Mouse (Mus musculus) ES-E14 (cell line): Measurements from ENCODE around the gene Oasl2. TPM values are rescaled to one million over a fixed set of nuclear protein-coding genes. Genes with fewer than 3 reads are reported as not detected.

ENCODE experiments used
- DNase-seq: peaks from one replicate; pipeline ENCODE4 v3.0.0-alpha.2; 2013; ENCODE audit warnings: low read depth, low spot score
- H3K27ac ChIP-seq: 2 replicates; pipeline ENCODE4 v1.5.1; 2012; ENCODE audit warnings: low read depth, mild to moderate bottlenecking, low read length, moderate library complexity, mixed read lengths; ENCODE audit not compliant: poor library complexity, insufficient read depth, severe bottlenecking
- H3K36me3 ChIP-seq: 2 replicates; pipeline ENCODE4 v1.6.1; 2012; ENCODE audit warnings: mild to moderate bottlenecking, low read length, moderate library complexity, mixed read lengths; ENCODE audit not compliant: control insufficient read depth, poor library complexity, insufficient read depth, severe bottlenecking
- H3K4me1 ChIP-seq, 2 experiments: fragments of 150-350 bp in 1 of 2; sonication (generic) in 1 of 2; 2 replicates each; pipeline ENCODE4 v1.6.1; 2012; ENCODE audit warnings: low read length in 2 of 2, mild to moderate bottlenecking in 1 of 2, mixed read lengths in 1 of 2; ENCODE audit not compliant: control insufficient read depth in 2 of 2, insufficient read depth in 2 of 2, poor library complexity in 1 of 2
- H3K4me3 ChIP-seq, 2 experiments: fragments of 150-350 bp in 1 of 2; sonication (generic) in 1 of 2; 2 replicates each; pipeline ENCODE4 v1.5.1; 2012; ENCODE audit warnings: low read length in 2 of 2, low read depth in 1 of 2, mild to moderate bottlenecking in 1 of 2, mixed read lengths in 1 of 2; ENCODE audit not compliant: insufficient read depth in 1 of 2, poor library complexity in 1 of 2, severe bottlenecking in 1 of 2
- H3K9ac ChIP-seq: 2 replicates; pipeline ENCODE4 v1.6.1; 2012; ENCODE audit warnings: low read depth, mild to moderate bottlenecking, low read length, mixed read lengths; ENCODE audit not compliant: poor library complexity, insufficient read depth, severe bottlenecking
- H3K9me3 ChIP-seq: fragments of 150-350 bp; sonication (generic); 2 replicates; pipeline ENCODE4 v1.6.1; 2012; ENCODE audit warnings: low read depth, mild to moderate bottlenecking, low read length; ENCODE audit not compliant: control insufficient read depth, insufficient read depth
- CHD2 ChIP-seq: IDR thresholded peaks from 2 replicates; pipeline ENCODE4 v1.6.1; 2014; ENCODE audit warnings: mild to moderate bottlenecking, low read depth, low read length, inconsistent platforms
- HCFC1 ChIP-seq: IDR thresholded peaks from 2 replicates; pipeline ENCODE4 v1.6.1; 2012; ENCODE audit warnings: low read length, inconsistent platforms, borderline replicate concordance; ENCODE audit not compliant: insufficient read depth
- MAFK ChIP-seq: IDR thresholded peaks from 2 replicates; pipeline ENCODE4 v1.6.1; 2014; ENCODE audit warnings: mild to moderate bottlenecking, low read depth, low read length, inconsistent platforms; ENCODE audit not compliant: insufficient read depth
- ZC3H11A ChIP-seq: IDR thresholded peaks from 2 replicates; pipeline ENCODE4 v1.6.1; 2012; ENCODE audit warnings: low read depth, mild to moderate bottlenecking, inconsistent platforms, low read length, borderline replicate concordance
- ZNF384 ChIP-seq: IDR thresholded peaks from 2 replicates; pipeline ENCODE4 v1.6.1; 2012; ENCODE audit warnings: low read depth, low read length, inconsistent platforms
- in situ Hi-C, 2 experiments: fragments of 600-800 bp; cut with MboI; formaldehyde crosslinking; loops; one replicate each; pipeline ENCODE4 v1.15.1; 2025; ENCODE audit warnings: low sequenced_read_pairs in 2 of 2, inconsistent platforms in 1 of 2; ENCODE audit not compliant: unreplicated experiment in 2 of 2
- total RNA-seq: library from RNA; depleted of rRNA; stranded (reverse); fragments of 300-350 nt; gene quantifications from 2 replicates; pipeline ENCODE4 v1.2.3, GENCODE M21; 2012

The Oasl2 gene
- total RNA-seq, 1 experiment, result 0.85 TPM

DNA sequence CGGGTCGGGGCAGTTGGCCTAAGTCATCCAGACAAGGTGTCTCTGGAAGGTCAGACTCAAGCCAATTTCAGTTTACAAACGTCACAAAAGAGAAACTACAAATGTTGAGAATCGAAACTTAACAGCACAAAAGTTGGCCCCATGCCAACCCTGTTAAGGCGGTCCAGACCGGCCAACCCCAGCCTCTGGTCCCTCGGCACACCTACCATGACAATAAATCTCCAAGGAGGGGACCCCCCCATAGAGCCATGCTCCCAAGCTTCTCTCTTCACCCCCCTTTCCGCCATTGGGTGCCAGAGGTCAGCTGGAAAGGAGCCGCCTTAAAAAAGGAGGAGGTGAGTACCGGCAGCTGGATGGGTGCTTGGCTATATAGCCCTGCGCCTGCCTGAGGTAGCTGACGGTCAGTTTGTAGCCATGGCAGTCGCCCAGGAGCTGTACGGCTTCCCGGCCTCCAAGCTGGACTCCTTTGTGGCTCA, 26.3 kb downstream of the Oasl2 start, which contains the start of gene Oasl1:
Gene Oasl1, plus strand, starts transcription at position 243 of the 476 bp plus-strand sequence.
- H3K36me3 ChIP-seq, result no peaks in the 10 kb centered on the region
- H3K27ac ChIP-seq, result no peak within 1 kb of the TSS
- DNase-seq, result no peak
- no peak for TF ChIP-seq ZC3H11A
- TF ChIP-seq ZNF384, result no peak
- no peak for TF ChIP-seq HCFC1
- no peak for TF ChIP-seq CHD2
- H3K4me3 ChIP-seq, result peak within 1 kb of the TSS; percentile 35 to 38; a peak in 2 of 4 replicates
- H3K9me3 ChIP-seq, result no peaks in the 10 kb centered on the region
- H3K4me1 ChIP-seq, result no peaks in the 10 kb centered on the region
- peak within 1 kb of the TSS; percentile 53; the same call in 1 of the 2 replicates for H3K9ac ChIP-seq
- in situ Hi-C loops, result no loop called here

GRCm38 (mm10) chr5:114926153-114926684, 29.5 kb downstream of the Oasl2 start:
- H3K27ac ChIP-seq, result no peak overlapping the region
- H3K9me3 ChIP-seq, result no peaks in the 10 kb centered on the region
- H3K36me3 ChIP-seq, result no peaks in the 10 kb centered on the region
- TF ChIP-seq ZC3H11A (no peak), MAFK (no peak), HCFC1 (no peak), CHD2 (no peak), ZNF384 (no peak)
- in situ Hi-C loops, result no loop called here
- no peak overlapping the region for H3K4me3 ChIP-seq
- DNase-seq, result no peak
- no peaks in the 10 kb centered on the region for H3K4me1 ChIP-seq
- H3K9ac ChIP-seq, result no peak overlapping the region

- no peaks in the 10 kb centered on the region for H3K9me3 ChIP-seq
- H3K27ac ChIP-seq, result no peak overlapping the region
- H3K9ac ChIP-seq, result no peak overlapping the region
- H3K4me1 ChIP-seq, result no peaks in the 10 kb centered on the region
- in situ Hi-C loops, result no loop called here
- no peaks in the 10 kb centered on the region for H3K36me3 ChIP-seq
- TF ChIP-seq ZC3H11A (no peak), MAFK (no peak), CHD2 (no peak), ZNF384 (no peak), HCFC1 (no peak)
- DNase-seq, result no peak
- no peak overlapping the region for H3K4me3 ChIP-seq
Measured at GRCm38 (mm10) chr5:114926753-114927152, 30.0 kb downstream of the Oasl2 start.

- Histone ChIP-seq H3K4me3 (no peak overlapping the region), H3K9me3 (no peaks in the 10 kb centered on the region), H3K9ac (no peak overlapping the region), H3K27ac (no peak overlapping the region), H3K4me1 (peaks cover 0 to 13% of the 10 kb centered on the region in 2 experiments; a peak in 2 of 4 replicates), H3K36me3 (no peaks in the 10 kb centered on the region)
- in situ Hi-C loops, result no loop called here
- no peak for TF ChIP-seq HCFC1
- TF ChIP-seq CHD2, result no peak
- TF ChIP-seq ZC3H11A, result no peak
- no peak for DNase-seq
Measured at GRCm38 (mm10) chr5:114931626-114932025, 34.9 kb downstream of the Oasl2 start.

- TF ChIP-seq MAFK (no peak), ZNF384 (no peak), CHD2 (no peak), HCFC1 (no peak), ZC3H11A (no peak)
- no peak overlapping the region for H3K27ac ChIP-seq
- no peak overlapping the region for H3K4me3 ChIP-seq
- H3K4me1 ChIP-seq, result peaks cover 8 to 20% of the 10 kb centered on the region in 2 experiments; a peak in 3 of 4 replicates
- DNase-seq, result no peak
- no peak overlapping the region for H3K9ac ChIP-seq
- in situ Hi-C loops, result no loop called here
- no peaks in the 10 kb centered on the region for H3K36me3 ChIP-seq
- H3K9me3 ChIP-seq, result no peaks in the 10 kb centered on the region
Measured at GRCm38 (mm10) chr5:114933206-114933605, 36.5 kb downstream of the Oasl2 start.
